Mouse (Mus musculus): ENCODE results near the gene Cd164l2. TPM values are rescaled to one million over a fixed set of nuclear protein-coding genes. Genes with fewer than 3 reads are reported as not detected.

The Cd164l2 gene
- total RNA-seq, 2 experiments from 2014 or later = 2.8 to 5.6 TPM

- DNase-seq (ENCODE audit: extremely low spot score in 1 of 2, low spot score in 1 of 2) = no peak
These were observed 39.3 kb downstream of the Cd164l2 start for GRCm38 (mm10) chr4:133251214-133251613.

DNA sequence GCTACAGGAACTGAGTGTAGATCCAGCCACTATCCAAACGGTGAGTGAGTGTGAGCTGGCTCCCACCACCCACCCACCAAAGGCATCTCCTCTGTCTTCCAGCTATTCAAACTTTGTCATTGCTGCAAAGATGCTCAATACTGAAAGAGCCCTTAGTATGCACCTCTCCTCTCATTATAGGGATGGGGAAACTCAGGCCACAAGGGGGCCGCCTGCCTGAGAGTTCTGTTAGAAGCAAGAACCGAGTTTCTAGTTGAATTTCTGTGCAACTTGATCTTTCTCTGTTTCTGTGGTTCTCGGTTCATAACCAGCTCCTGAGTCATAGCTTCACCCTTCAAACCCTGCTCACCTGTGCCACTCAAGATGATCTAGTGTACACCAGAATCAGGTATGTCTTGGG, 40.2 kb downstream of the Cd164l2 start:
- DNase-seq (ENCODE audit: extremely low spot score in 1 of 2, low spot score in 1 of 2) = peak in 1 of 2 experiments; percentile 13

GRCm38 (mm10) chr4:133253412-133253811, 41.5 kb downstream of the Cd164l2 start:
- DNase-seq (ENCODE audit: extremely low spot score in 1 of 2, low spot score in 1 of 2) = no peak

DNA sequence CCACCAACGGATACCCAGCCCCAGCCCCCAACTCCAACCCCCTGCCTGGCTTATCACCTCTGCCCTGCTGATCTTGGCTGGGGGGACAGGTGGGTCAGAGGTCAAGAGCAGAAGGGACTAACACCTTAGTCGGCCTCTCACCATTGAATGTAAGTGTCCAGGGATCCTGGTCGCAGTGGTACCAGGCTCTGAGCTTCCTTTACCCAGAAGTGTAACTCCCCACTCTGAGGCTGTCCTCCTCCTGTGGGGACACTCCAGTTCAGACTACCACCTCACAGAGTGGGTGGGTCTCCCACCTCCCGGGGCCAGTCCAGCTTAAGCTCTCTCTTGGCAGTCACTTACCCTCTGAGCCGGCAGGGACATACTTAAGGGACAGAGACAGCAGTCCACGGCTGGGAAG, 43.5 kb downstream of the Cd164l2 start:
- DNase-seq (ENCODE audit: extremely low spot score in 1 of 2, low spot score in 1 of 2) = no peak

- no peak for DNase-seq (ENCODE audit: extremely low spot score in 1 of 2, low spot score in 1 of 2)
These were observed 44.9 kb downstream of the Cd164l2 start for GRCm38 (mm10) chr4:133256820-133257219.

GRCm38 (mm10) chr4:133257230-133257629, 45.3 kb downstream of the Cd164l2 start:
- no peak for DNase-seq (ENCODE audit: extremely low spot score in 1 of 2, low spot score in 1 of 2)

DNA sequence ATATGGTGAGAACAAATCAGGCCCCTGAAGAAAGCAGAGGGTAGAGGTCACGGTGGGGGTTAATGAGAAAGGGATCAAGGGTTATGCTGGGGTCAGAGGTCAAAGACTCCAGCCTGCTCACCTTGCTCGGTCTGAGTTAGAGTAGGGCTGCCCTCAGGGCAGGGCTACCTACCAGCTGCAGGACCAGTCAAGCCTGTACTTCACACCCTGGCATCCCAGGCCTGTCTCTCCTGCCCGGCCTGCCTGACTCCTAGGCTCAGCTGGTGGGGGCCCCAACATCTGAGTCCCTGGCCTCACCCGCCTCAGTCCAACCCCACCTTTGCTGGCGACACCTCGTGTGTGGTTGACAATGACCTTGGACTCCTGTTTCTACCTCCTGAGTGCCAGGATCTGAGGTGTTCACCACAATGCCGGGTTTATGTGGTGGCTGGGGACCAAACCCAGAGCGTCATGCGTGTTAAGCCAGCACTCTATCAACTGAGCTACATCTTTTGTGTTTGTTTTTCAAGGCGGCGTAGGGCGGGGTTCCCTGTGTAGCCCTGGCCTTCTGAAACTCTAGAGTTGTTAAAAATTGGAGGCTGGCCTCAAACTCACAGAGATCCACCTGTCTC, 46.0 kb downstream of the Cd164l2 start:
- no peak for DNase-seq (ENCODE audit: extremely low spot score in 1 of 2, low spot score in 1 of 2)

- no peak for DNase-seq (ENCODE audit: extremely low spot score in 1 of 2, low spot score in 1 of 2)
These were observed 49.9 kb downstream of the Cd164l2 start for GRCm38 (mm10) chr4:133261641-133262374.

GRCm38 (mm10) chr4:133262375-133262765, 50.4 kb downstream of the Cd164l2 start:
- DNase-seq (ENCODE audit: extremely low spot score in 1 of 2, low spot score in 1 of 2) = no peak

DNA sequence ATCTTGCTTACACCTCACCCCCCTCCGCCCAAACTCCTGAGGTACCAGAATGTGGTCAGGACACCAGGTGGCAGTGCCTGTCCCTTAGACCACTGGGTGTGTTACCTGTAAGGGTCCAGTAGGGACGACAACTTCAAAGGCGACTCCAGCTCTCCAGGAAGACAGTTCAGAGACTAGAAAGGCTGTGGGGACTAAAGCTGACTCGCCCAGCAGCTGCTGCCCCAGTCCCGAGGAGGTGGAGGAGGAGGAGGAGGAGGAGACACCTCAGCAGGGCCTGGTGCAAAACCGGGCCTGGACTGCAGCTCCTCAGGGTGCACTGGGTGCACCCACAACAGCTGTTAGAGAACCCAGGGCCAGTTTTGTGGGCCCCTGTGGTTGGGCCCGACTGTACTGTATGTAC, 51.0 kb downstream of the Cd164l2 start, which contains the start of gene Sytl1:
Gene Sytl1, minus strand, starts transcription at position 232 of the 400 bp plus-strand sequence.
- DNase-seq (ENCODE audit: extremely low spot score in 1 of 2, low spot score in 1 of 2) = no peak

GRCm38 (mm10) chr4:133263756-133264155, 51.8 kb downstream of the Cd164l2 start:
- DNase-seq (ENCODE audit: extremely low spot score in 1 of 2, low spot score in 1 of 2) = no peak

GRCm38 (mm10) chr4:133264559-133264958, 52.6 kb downstream of the Cd164l2 start:
- no peak for DNase-seq (ENCODE audit: extremely low spot score in 1 of 2, low spot score in 1 of 2)

- DNase-seq (ENCODE audit: extremely low spot score in 1 of 2, low spot score in 1 of 2) = no peak
These were observed 53.4 kb downstream of the Cd164l2 start for GRCm38 (mm10) chr4:133265297-133265696.

- no peak for DNase-seq (ENCODE audit: extremely low spot score in 1 of 2, low spot score in 1 of 2)
These were observed 53.8 kb downstream of the Cd164l2 start for GRCm38 (mm10) chr4:133265759-133266158.

GRCm38 (mm10) chr4:133266248-133266880, 54.4 kb downstream of the Cd164l2 start:
- DNase-seq (ENCODE audit: extremely low spot score in 1 of 2, low spot score in 1 of 2) = no peak

DNA sequence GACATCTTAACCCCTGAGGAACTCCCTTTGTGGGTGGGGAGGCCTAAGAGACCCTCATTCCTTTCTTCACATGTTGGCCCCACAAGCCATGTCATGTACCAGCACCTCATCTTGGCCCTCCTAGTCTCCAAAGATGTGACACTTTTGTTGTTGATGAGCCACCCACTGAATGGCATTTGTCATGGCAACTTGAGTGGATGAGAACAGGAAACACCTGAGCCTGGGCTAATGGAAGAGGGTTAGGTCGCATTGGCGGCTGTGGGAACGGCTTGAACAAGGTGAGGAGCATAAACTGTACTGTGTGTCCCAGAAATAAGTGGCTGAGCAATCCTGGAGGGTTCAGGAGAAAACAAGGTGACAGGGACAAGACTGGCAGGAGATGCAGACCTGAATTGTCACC, 57.0 kb downstream of the Cd164l2 start:
- no peak for DNase-seq (ENCODE audit: extremely low spot score in 1 of 2, low spot score in 1 of 2)

DNA sequence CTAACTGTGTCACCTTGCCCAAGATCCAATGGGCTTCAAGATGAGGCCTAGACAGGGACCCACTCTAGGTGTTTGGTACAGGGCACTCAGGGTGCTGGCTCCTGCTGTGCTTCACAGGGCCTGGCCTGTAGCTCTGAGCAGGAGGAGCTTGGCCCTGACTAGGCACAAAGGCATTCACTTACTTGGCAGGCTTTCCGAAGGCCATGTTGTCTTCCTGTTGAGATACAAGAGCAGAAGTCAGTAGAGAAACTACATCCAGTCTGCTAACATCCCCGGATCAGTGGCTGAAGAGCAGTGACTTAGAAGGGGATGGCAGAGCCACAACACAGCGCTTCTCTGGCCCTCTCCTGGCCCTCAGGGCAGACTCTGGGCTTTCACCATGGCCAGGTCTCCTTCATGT, 57.7 kb downstream of the Cd164l2 start:
- DNase-seq (ENCODE audit: extremely low spot score in 1 of 2, low spot score in 1 of 2) = no peak

- DNase-seq (ENCODE audit: extremely low spot score in 1 of 2, low spot score in 1 of 2) = no peak
These were observed 59.0 kb downstream of the Cd164l2 start for GRCm38 (mm10) chr4:133270929-133271328.
